Mouse (Mus musculus): Measurements from ENCODE around the gene Bptf.
"Not testable (repeated sequence)": the region's sequence is repeated elsewhere in the genome, so short reads cannot be mapped to it uniquely, and the experiment has no call there.

Gene Bptf

DNA sequence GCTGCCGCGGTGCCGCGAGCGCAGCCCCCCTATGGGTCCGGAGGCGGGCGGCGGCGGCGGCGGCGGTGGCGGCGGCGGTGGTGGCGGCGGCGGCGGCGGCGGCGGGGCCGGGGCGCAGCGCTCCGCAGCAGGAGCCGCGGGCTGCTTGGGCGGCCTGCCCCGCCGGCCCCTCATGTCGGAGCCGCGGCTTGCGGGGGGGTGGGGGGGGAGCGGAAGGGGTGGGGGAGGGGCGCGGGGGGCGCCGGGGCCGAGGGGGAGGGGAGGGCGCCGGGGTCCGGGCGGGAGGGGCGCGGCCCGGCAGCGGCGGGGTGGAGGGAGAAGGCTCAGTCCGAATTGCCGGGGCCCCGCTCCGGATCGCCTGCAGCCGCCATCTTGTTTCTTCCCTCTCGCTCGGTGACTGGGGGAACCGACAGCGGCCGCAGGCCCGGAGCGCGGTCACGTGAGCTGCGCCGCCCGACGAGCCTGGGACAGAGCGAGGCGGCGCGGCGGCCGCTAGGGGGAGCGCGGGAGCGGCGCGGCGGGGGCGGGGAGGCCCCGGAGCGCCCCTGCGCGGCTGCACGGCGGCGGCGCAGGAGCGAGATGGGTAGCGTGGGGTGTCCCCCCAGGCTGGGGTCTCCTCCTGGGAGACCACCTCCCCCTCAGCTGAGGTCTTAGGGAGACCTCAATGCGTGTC lies at the start of gene Bptf:
Bptf (minus strand) TSS at position 379 of the 673 bp plus-strand sequence.
- peak; percentile 92 for DNase-seq (ENCODE audit: low spot score)

DNA sequence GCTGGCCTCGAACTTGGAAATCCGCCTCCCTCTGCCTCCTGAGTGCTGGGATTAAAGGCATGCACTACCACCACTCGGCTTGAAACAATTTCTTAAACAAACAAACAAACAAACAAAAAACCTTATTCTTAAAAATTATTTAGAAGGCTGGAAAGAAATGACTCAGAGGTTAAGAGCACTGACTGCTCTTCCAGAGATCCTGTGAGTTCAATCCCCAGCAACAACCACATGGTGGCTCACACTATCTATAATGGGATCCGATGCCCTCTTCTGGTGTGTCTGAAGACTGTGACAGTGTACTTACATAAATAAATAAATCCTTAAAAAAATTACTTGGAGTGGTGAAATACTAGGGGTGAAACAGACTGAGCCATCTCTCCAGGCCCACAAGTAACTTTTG lies 29.3 kb upstream of the Bptf start:
- no peak for DNase-seq (ENCODE audit: low spot score)

DNA sequence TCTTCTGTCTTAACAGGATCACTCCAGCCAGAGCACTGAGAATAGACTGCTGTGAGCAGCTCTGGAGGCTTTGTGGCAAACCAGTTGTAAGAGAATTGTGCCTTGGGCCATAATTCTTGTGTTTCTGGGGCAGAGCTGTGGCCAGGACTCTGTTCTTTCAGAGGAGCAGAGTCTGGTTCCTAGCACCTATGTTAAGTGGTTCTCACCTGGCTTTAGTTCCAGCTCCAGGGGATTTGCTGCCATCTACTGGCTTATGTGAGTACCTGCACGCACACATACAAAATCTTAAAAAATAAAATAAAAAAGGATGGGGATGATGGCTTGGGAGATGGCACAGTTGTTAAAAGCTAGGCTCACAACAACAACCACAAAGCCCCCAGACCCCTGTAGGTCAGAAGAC lies 27.1 kb upstream of the Bptf start:
- peak; percentile 18 for DNase-seq (ENCODE audit: low spot score)

DNA sequence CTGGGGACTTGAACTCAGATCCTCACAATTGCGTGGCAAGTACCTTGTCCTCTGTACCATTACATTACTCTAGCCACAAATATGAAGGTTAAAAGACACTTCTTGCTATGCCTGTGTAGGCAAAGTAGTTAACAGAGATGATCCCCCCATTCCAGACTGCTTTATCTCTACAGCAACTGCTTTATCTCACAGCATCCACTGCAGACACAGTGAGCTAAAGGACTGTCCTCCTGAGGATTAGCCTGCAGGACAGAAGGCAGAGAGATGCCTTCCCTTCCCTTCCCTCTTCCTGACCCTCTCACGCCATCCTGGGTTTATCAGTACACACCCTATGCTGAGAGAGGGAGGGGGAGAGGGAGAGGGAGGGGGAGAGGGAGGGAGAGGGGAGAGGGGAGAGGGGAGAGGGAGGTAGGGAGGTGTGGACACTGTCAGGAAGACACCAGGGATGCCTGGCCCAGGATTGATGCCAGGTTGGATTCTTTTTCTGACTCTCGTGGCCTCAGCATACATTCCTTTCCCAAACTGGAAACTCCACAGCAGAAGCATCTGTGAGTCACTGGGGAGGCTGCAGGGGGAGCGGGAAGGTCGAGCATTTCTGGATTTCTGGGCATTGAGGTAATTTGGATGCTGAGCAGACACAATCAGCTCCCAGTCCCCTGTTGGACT lies 25.2 kb upstream of the Bptf start:
- DNase-seq (ENCODE audit: low spot score) = no peak

DNA sequence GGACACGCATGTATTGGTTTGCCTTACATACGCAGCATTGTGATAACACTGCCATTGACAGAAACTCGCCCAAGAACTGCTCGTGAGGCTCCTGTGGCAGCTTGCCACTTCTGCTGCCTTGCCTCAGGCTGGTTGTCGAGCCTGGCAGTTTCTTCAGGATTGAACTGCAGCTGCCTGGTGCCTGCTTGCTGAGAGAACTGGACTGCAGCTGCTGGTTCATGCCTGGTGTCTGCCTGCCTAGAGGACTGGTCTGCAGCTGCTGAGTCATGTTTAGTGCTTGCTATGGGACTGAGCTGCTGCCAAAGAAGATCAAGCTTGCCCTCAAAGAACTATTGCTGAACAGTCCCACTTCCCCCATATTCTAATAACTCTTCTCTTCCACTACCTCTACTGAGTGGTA lies 23.4 kb upstream of the Bptf start:
- no peak for DNase-seq (ENCODE audit: low spot score)

DNA sequence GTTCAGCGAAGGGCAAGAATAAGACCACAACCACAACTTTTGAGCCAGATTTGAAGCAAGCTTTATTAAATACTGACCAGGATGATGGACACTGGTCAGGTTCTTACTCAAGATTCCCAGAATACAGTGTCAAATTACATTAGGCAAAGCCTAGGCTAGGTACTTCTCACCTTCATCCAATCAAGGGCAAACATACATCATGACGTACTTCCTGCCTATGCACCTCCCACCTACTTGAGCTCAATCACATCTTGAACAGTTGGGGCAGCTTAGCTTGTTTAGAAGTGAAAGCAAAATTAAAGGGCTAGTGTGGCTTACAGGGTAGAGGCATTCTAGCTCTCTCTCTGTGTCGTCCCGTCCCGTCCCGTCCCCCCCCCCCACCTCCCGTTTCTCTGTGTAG lies 22.5 kb upstream of the Bptf start:
- peak; percentile 12 for DNase-seq (ENCODE audit: low spot score)

DNA sequence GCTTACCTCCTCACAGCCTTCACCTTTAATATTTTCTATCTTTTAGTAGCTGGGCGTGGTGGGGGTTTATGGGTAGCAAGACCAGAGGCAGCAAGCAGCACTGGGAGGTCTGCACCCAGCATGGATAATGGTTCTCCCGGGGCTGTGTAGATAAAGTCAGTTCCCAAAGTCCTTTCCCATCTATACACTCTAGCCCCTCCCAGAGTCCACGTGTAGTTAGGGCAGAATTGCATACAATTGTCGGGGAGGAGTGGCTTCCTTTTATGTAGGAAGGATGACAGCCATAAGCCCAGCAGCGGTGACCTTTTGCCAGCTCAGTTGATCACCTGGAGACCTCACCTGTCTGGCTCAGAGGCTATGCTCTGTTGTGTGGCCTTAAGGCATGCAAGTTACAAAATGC lies 21.7 kb upstream of the Bptf start:
- no peak for DNase-seq (ENCODE audit: low spot score)

DNA sequence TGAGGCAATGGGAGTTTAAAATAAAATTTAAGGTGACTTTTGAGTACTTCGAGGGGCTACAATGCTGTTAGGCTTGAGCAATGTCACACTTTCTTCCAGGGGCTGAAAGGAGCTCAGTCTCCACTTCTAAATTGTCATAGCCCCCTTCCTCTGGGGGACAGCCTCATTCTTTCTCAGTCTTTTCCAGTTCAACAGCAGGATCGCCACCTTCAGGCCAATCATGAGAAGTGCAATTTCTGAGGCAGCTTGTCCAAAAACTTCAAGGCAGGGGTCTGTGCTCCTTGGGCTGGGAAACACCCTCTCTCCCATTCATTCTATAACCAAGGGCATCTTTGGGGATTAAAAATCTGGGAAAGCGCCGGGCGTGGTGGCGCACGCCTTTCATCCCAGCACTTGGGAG lies 19.9 kb upstream of the Bptf start:
- peak; percentile 35 for DNase-seq (ENCODE audit: low spot score)

DNA sequence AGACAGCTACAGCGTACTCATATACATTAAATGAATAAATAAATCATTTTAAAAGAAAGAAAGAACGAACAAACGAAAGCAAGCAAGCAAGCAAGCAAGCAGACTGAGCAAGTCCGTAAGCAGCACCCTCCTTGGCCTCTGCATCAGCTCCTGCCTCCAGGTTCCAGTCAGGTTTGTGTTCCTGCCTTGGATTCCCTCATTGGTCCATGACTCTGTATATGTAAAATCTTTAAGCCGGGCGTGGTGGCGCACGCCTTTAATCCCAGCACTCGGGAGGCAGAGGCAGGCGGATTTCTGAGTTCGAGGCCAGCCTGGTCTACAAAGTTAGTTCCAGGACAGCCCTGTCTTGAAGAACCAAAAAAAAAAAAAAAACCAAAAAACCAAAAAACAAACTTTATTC lies 12.0 kb upstream of the Bptf start:
- not testable (repeated sequence) for DNase-seq (ENCODE audit: low spot score)

DNA sequence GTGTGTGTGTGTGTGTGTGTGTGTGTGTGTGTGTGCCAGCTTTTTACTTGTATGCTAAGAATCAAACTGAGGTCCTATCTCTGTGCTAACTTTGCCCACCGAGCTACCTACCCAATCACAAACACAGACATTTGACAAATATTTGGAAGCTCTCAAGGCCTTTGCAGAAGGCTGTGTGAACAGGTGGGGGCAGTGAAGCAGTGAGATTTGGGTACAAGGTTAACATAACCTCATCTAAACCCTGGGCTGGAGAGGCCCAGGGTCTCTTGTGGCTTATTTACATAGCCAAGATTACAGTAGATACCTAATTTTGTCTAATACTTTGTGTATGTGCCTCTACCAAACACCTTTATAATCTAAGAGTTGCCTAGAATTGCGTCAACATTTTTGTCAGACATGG lies 10.5 kb upstream of the Bptf start:
- DNase-seq (ENCODE audit: low spot score) = no peak

DNA sequence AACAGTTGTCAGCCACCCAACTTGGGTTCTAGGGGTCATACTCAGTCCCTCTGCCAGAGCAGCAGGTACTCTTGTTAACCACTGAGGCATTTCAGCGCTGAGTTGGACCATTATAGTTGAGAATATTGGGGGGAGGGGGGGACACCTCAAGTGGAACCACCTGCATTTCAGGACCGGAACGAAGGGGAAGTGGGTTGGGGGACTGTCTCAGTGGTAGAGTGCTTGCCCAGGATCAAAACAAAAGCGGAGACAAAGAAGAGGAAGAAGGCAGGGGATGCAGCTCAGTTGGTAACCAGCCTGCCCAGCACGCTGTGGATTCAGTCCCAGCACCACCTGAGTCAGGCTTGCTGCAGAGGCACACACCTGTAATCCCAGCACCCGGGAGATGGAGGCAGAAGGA lies 8.8 kb upstream of the Bptf start:
- DNase-seq (ENCODE audit: low spot score) = peak; percentile 17

DNA sequence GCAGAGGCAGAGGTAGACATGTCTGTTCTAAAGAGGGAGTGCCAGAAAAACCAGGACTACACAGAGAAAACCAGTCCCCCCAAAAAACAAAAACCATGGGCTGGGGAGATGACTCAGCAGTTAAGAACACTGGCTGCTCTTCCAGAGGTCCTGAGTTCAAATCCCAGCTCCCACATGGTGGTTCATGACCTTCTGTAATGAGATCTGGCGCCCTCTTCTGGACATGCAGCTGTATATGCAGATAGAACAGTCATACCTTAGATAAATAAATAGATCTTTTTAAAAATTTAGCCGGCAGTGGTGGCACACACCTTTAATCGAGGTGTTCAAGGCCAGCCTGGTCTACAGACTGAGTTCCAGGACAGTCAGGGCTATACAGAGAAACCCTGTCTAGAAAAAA lies 6.7 kb upstream of the Bptf start:
- DNase-seq (ENCODE audit: low spot score) = peak; percentile 44

DNA sequence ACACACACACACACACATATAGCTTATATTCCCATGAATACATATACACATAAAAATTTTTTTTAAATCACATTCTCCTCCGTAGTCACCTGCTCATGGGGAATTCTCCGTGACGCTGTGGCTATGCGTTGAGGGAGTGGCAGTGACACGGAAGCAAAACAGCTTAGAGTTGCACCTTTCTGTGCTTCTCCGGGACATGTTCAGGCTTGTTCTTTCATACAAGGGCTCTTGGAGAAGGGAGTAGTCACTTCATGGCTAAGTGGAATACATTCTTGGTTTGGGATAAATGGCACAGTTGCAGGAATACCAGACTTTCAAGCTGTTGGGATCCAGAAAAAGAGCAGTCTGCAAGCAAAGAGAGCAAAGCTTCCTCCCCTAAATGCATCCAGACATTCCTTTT lies 5.7 kb upstream of the Bptf start:
- no peak for DNase-seq (ENCODE audit: low spot score)

DNA sequence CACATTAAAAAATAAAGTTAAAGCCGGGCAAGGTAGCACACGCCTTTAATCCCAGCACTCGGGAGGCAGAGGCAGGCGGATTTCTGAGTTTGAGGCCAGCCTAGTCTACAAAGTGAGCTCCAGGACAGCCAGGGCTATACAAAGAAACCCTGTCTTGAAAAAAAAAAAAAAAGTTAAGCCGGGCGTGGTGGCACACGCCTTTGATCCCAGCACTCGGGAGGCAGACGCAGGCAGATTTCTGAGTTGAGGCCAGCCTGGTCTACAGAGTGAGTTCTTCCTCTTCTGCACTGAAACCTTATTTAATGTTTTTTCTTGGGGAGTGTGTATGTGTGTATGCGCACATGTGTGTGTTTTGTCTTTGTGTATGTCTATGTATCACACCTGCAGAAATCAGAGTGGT lies 4.5 kb upstream of the Bptf start:
- not testable (repeated sequence) for DNase-seq (ENCODE audit: low spot score)

DNA sequence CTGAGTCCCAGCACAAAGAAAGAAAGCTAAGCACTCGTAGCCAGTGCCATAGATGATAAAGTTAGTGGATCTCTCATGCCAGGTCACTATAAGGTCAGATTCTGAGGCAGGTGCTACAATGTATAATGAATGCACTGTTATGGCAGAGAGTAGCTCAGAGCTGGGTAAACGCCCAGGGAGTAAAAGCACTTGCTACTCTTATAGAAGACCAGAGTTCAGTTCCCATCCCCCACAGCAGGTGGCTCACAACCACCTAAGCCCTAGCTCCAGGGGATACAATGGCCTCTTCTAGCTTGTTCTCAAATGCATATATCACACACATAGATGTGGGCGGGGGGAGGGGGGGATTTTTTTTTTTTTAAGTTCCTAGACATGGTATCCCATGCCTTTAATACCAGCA lies 3.8 kb upstream of the Bptf start:
- no peak for DNase-seq (ENCODE audit: low spot score)

DNA sequence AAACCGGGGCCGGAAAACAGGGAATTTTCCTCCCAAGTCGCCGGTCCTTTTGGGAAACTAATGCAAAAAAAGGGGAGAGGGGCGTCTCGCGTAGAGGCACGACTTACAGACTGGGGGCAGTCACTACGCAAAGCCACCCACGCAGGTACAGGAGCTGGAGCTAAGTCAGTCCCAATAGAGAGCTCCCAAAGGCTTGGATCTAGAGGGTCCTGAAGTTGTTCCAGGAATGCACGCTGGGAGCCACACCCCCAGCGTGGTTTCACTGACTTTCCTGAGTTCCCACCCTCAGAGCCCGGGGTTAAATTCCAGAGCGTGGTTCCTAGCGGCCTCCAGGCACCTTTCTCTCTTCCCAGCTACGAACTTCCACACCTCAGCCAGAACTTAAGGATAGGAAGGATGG lies 499 bp upstream of the Bptf start:
- no peak for DNase-seq (ENCODE audit: low spot score)

DNA sequence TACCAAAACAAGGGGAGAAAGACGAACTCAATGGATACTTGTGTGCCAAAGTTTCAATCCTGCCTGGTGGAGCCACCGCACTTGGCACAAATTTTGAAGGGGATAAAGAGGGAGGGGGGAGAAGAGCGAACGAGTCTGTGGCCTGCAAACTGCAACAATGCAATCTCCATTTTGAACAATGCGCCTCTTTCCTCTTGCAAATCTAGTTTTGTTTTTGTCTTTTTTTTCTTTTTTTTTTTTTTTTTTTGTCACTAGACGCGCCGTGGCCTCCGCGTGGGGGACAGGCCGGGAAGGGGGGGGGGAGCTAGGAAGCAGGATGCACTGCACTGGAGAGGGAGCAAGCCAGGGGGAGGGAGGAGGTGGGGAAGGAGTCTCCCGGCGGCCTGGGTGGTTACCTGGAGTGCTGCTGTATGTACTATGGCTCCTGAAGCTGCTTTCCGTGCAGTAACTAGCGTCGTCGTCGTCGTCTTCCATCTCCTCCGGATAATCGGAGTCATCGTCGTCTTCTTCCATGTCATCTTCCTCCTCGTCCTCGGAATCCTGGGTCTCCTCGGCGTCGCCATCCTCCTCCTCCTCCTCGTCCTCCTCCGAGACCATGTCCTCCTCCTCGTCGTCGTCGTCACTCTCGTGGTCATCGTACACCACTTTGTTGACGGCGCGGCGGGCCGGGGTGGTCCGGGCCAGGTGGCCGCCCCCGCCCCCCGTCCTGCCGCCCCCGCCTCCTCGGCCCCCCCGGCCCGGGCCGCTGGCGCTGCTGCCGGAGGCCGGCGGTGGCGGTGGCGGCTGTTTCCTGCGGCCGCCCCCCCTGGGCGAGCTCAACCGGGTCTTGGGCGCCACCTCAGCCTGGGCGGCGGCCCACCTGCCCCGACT lies 813 bp downstream of the Bptf start:
- peak; percentile 48 for DNase-seq (ENCODE audit: low spot score)

DNA sequence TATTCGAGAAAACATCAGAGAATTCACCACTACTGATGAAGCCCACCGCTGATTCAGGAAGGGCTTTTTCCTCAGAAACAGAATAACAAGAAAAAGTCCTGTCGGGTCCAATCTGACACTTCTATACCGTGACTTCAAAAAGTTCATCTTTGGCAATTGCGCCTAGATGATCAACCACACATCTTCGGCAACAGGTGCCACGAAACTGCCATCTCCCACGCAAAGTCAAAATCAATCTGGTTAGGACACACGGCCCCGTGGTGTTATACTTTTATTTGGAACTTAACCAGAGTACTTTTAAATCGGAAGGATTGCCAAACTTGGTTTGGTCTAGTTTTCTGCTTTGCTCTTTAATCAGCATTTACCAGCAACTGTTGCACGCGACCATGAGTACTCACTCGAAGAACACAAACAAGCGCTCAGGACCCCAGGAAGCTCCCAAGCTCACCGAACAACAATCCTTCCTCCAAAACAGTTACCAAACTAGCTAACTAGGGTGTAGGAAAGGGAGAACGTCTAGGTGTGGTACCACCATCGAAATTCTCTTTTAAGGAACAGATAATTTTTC lies 1.6 kb downstream of the Bptf start:
- no peak for DNase-seq (ENCODE audit: low spot score)

DNA sequence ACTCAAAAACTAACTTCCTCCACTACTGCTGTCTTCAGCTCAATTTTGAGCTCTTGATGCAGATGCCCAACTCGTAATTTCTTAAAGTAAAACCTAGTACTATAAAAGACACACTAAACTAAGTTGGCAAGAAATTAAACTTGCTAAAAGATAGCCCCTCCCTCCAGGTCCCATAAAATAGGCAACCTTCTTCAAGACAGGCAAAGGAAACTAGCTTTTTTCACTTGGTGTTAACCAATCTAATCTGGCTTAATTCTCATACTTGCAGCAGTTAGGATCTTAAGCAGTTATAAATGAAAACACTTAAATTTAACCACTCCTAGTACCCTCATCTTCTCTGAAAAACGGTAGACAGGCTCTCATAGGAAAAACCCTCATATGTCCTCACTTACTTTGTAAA lies 2.3 kb downstream of the Bptf start:
- no peak for DNase-seq (ENCODE audit: low spot score)

DNA sequence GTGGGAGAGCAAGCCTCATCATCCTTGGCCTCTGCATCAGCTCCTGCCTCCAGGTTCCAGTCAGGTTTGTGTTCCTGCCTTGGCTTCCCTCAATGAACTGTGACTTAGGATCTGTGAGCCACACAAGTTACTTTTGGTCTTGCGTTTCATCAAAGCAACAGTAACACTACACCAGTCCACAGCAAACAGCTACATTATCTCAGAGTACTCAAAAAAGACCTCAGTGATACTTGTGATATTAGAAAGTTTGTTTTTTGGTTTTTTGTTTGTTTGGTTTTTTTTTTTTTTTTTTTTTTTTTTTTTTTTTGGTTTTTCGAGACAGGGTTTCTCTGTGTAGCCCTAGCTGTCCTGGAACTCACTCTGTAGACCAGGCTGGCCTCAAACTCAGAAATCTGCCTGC lies 5.2 kb downstream of the Bptf start:
- not testable (repeated sequence) for DNase-seq (ENCODE audit: low spot score)

DNA sequence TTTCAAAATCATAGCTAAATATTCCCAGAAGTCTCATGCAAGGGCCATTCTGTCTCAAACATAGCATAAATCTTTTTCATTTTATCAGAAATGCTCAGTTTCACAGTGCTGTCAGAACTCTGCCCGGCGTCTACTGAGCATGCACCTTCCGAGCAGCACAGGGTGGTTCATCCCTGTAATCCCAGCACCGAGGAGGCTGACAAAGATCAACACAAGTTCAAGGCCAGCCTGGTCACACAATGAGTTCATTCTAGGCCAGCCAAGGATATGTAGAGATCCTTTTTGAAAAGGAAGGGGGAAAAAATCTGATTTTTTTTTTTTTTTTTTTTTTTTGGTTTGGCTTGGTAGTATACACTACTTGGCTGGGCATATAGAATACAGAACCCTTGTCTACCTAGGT lies 6.9 kb downstream of the Bptf start:
- no peak for DNase-seq (ENCODE audit: low spot score)

DNA sequence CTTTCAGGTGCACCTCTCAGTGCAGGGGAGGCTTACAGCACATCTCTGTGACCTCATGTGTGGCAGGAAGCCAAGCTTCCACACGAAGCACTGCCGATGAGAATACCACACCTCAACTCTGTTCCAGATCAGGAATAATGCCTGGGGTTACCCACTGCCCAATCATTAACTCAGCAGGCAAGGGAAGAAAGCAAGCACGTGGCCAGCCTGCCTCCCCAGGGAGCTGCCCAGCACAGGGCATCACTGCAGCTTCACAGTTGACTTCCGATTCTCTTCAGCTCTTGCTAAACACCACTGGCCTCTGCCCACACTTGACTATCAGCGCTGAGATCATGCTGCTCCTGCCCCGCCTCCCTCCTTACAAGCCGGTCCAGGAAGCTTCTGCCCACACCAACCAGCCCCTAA lies 7.6 kb downstream of the Bptf start:
- peak; percentile 69 for DNase-seq (ENCODE audit: low spot score)

DNA sequence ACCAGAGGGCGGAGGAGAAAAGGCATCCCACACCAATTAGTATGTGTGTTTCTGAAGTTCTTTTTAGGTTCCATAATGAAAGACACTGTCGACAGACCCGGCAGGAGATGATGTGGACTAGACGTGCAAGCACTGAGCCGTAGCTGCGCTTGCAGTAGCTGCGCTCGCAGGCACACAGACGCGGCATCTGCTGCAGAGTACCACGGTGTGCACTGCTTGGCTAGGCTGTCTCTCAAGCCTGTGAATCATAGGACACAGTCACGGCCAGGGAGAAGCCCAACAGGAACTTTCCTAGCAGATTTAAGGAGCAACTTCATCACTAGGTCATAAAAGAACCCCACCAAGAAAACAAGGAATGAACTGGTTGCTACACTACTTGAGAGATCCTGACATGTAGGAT lies 14.1 kb downstream of the Bptf start:
- DNase-seq (ENCODE audit: low spot score) = no peak
